Mouse (Mus musculus) urinary bladder, adult 2 months (tissue): Measurements from ENCODE around the gene Ushbp1. TPM values are rescaled to one million over a fixed set of nuclear protein-coding genes. Genes with fewer than 3 reads are reported as not detected.

Experiments
- DNase-seq: peaks from one replicate; pipeline ENCODE4 v3.0.0; 2022; ENCODE audit warnings: low spot score
- polyA plus RNA-seq: library from polyadenylated mRNA; depleted of rRNA; stranded (reverse); fragments of >200 nt; gene quantifications from 2 replicates; pipeline ENCODE4 v1.2.3, GENCODE M21; 2012

Ushbp1 gene
- polyA plus RNA-seq, 1 experiment, result 23.9 TPM

GRCm38 (mm10) chr8:71394481-71394880 lies 1.1 kb downstream of the Ushbp1 start:
- DNase-seq, result no peak

GRCm38 (mm10) chr8:71392871-71393270 lies 2.7 kb downstream of the Ushbp1 start:
- peak; percentile 11 for DNase-seq

- DNase-seq, result peak; percentile 14
Measured at GRCm38 (mm10) chr8:71392391-71392790, 3.2 kb downstream of the Ushbp1 start.

GRCm38 (mm10) chr8:71391696-71392095 lies 3.9 kb downstream of the Ushbp1 start:
- no peak for DNase-seq

- no peak for DNase-seq
Measured at GRCm38 (mm10) chr8:71388267-71388666, 7.3 kb downstream of the Ushbp1 start.

- DNase-seq, result no peak
Measured at GRCm38 (mm10) chr8:71385212-71385835, 10.3 kb downstream of the Ushbp1 start.

GRCm38 (mm10) chr8:71383860-71384259 lies 11.7 kb downstream of the Ushbp1 start:
- no peak for DNase-seq

GRCm38 (mm10) chr8:71383396-71383795 lies 12.2 kb downstream of the Ushbp1 start:
- DNase-seq, result no peak

GRCm38 (mm10) chr8:71381971-71382961 lies 13.3 kb downstream of the Ushbp1 start:
- DNase-seq, result peak; percentile 79

- peak; percentile 85 for DNase-seq
Measured at GRCm38 (mm10) chr8:71381421-71381970, 14.1 kb downstream of the Ushbp1 start, which contains the start of gene Nr2f6. Nr2f6 (minus strand) TSS chr8:71381960.

- DNase-seq, result no peak
Measured at GRCm38 (mm10) chr8:71380178-71381171, 15.1 kb downstream of the Ushbp1 start.

- no peak for DNase-seq
Measured at GRCm38 (mm10) chr8:71379512-71380075, 16.0 kb downstream of the Ushbp1 start.

GRCm38 (mm10) chr8:71379008-71379407 lies 16.6 kb downstream of the Ushbp1 start:
- no peak for DNase-seq

GRCm38 (mm10) chr8:71376423-71377030 lies 19.1 kb downstream of the Ushbp1 start:
- DNase-seq, result no peak

- DNase-seq, result no peak
Measured at GRCm38 (mm10) chr8:71375581-71376422, 19.8 kb downstream of the Ushbp1 start.

GRCm38 (mm10) chr8:71374616-71375206 lies 20.9 kb downstream of the Ushbp1 start:
- no peak for DNase-seq

- no peak for DNase-seq
Measured at GRCm38 (mm10) chr8:71373000-71373399, 22.6 kb downstream of the Ushbp1 start.

GRCm38 (mm10) chr8:71372427-71372826 lies 23.2 kb downstream of the Ushbp1 start:
- DNase-seq, result no peak

GRCm38 (mm10) chr8:71371236-71371848 lies 24.3 kb downstream of the Ushbp1 start, which contains the start of gene Ocel1:
Ocel1 (plus strand) TSS chr8:71371298.
- DNase-seq, result peak; percentile 100
